Mouse (Mus musculus): Measurements from ENCODE around the gene Ccer2. TPM values are rescaled to one million over a fixed set of nuclear protein-coding genes. Genes with fewer than 3 reads are reported as not detected.

Ccer2 gene
- polyA plus RNA-seq, 1 experiment, result not detected

DNA sequence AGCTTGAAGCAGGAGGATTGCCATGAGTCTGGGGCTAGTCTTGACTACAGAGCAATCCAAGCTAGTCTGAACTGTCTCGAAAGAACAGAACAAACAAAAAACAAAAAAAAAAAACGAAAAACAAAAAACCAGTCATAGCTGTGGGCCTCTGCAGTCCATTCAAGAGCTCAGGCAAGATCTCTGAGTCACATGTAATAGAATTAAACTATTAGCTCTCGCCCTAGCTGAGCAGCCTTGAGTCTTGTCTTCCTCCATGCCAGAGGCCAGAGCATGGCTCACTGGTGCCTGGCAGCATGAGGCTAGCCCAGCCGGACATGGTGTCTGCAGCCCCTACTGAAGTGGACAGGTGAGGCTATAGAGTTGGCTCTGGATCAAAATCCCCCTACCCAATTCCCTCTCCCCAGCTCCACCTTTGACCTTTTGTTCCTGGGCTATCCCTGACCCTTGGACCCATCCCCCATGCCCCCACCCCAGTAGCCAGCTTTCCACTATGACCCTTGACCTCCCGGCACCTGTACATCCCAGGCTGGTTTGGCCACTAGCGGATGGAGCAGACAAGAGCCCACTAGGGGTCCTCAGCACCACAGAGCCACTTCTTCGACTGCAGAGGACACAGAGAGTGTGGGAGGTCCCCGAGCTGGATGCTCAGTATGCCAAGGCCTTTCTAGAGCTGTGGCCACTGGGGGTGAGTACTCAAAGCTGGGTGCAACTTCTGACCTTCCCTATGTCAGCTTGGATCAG lies 34.3 kb downstream of the Ccer2 start:
- no peak for DNase-seq (ENCODE audit: low read depth)

GRCm38 (mm10) chr7:28791706-28792105 lies 35.7 kb downstream of the Ccer2 start:
- DNase-seq (ENCODE audit: low read depth), result no peak

GRCm38 (mm10) chr7:28792391-28793185 lies 36.6 kb downstream of the Ccer2 start:
- DNase-seq (ENCODE audit: low read depth), result no peak

- no peak for DNase-seq (ENCODE audit: low read depth)
These were observed 37.9 kb downstream of the Ccer2 start for GRCm38 (mm10) chr7:28793834-28794233.

GRCm38 (mm10) chr7:28794496-28794895 lies 38.5 kb downstream of the Ccer2 start:
- DNase-seq (ENCODE audit: low read depth), result no peak

- no peak for DNase-seq (ENCODE audit: low read depth)
These were observed 39.9 kb downstream of the Ccer2 start for GRCm38 (mm10) chr7:28795832-28796231.

GRCm38 (mm10) chr7:28796562-28796975 lies 40.6 kb downstream of the Ccer2 start:
- DNase-seq (ENCODE audit: low read depth), result no peak

DNA sequence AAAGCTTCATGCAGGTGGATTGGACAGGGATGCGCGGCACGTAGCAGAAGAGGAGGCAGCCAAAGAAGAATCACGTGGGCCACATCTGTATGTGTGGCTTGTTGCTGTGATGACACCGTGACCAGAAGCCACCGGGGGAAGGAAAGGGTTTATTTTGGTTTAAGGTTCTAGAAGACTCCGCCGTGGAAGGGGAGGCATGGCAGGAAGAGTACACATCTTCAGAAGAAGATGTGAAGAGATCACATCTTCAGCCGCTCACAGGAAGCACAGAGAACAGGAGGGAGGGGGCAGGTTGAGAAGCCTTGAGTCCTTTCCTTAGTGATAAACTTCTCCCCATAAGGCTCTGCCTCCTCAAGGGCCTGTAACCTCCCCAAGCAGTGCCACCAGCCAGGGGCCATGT lies 44.0 kb downstream of the Ccer2 start:
- DNase-seq (ENCODE audit: low read depth), result no peak

DNA sequence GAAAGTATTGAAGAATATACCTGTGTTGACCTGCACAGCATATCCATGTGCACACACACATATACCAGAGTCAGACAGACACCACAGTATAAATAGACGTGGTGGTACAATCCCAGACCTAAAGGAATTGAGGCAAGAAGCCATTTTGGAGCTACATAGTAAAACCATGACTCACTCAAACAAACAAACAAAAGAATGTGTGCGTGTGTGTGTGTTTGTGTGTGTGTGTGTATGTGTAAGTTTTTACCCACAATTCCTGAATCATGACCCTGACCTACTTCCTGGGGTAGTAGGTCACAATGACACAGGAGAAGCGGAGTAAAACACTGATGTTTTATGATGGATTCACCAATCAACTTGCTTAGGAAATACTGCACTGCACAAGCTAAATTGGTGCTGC lies 45.5 kb downstream of the Ccer2 start:
- DNase-seq (ENCODE audit: low read depth), result no peak

GRCm38 (mm10) chr7:28801901-28802670 lies 46.1 kb downstream of the Ccer2 start:
- DNase-seq (ENCODE audit: low read depth), result peak; percentile 96

- no peak for DNase-seq (ENCODE audit: low read depth)
These were observed 47.0 kb downstream of the Ccer2 start for GRCm38 (mm10) chr7:28802846-28803588.

DNA sequence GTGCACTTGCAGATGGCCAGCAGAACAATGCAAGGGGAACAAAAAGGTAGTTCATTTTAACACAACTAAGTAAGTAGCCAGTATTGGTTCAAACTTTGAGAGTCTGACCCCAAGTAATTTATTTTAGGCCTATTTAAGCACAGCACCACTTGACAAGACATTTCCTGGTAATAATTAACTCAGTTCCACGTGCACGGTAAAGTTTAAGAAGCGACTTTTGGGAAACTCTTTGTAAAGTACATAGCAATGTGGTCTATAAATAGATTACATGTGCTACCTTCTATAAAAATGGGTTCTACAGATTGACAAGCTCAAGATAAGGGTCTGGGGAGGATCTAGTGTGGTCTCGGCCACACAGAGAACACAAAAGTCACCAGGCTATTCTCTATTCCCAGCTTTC lies 47.8 kb downstream of the Ccer2 start:
- DNase-seq (ENCODE audit: low read depth), result no peak

GRCm38 (mm10) chr7:28806869-28807268 lies 50.9 kb downstream of the Ccer2 start:
- DNase-seq (ENCODE audit: low read depth), result no peak

DNA sequence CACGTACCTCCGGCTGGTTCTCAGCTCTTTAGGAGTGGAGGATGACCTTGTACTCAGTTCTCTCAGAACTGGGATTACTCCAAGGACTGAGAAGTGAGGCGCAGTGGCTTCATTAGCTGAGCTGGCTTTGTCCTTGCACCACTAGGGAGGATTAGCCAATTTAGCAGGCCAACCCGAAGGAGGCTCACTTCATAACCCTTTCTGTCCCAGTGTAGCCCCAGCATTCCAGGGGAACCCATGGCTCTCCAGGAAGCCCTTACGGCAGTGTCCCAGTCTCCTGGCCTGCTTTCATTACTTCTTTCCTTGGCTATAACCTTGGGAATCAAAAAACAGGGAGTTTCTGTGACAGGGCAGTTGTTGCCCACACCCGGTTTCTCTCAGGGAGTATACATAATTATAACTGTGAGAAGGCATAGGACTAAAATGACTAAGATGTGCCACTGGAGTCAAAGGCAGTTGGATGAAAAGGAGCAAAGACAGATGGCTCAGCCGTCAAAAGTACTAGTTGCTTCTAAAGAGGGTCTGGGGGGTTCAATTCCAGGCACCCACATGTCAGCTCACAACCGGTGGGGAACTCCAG lies 51.8 kb downstream of the Ccer2 start:
- DNase-seq (ENCODE audit: low read depth), result no peak

GRCm38 (mm10) chr7:28808221-28808941 lies 52.4 kb downstream of the Ccer2 start, which contains the start of gene Hnrnpl:
Gene Hnrnpl (plus strand): TSS chr7:28808541.
- no peak for DNase-seq (ENCODE audit: low read depth)

Other genes with a start within 250 kb of the Ccer2 start
- not detected in 2 replicates for gene Ifnl2, start 245.7 kb upstream of the Ccer2 start, polyA plus RNA-seq (2012; rRNA removed)
- gene Ifnl3, start 233.3 kb upstream of the Ccer2 start, polyA plus RNA-seq (2012; rRNA removed), result not detected in 2 replicates
- 0.86 and 6.9 TPM in 2 replicates for gene Sycn, start 215.3 kb upstream of the Ccer2 start, polyA plus RNA-seq (2012; rRNA removed)
- 0.23 and 0.65 TPM in 2 replicates for gene Nccrp1, start 208.9 kb upstream of the Ccer2 start, polyA plus RNA-seq (2012; rRNA removed)
- gene Samd4b, start 158.0 kb upstream of the Ccer2 start, polyA plus RNA-seq (2012; rRNA removed), result 72.6 and 88.2 TPM in 2 replicates
- gene Pak4, start 158.0 kb upstream of the Ccer2 start, polyA plus RNA-seq (2012; rRNA removed), result 33.8 and 43.6 TPM in 2 replicates
- 0.37 TPM in 1 of 2 replicates, not detected in the other for gene Acp7, start 124.8 kb upstream of the Ccer2 start, polyA plus RNA-seq (2012; rRNA removed)
- gene Fbxo27, start 63.3 kb upstream of the Ccer2 start, polyA plus RNA-seq (2012; rRNA removed), result 2.4 and 3.1 TPM in 2 replicates
- 1.5 and 1.6 TPM in 2 replicates for gene Fbxo17, start 39.4 kb upstream of the Ccer2 start, polyA plus RNA-seq (2012; rRNA removed)
- gene Mrps12, start 14.4 kb upstream of the Ccer2 start, polyA plus RNA-seq (2012; rRNA removed), result 56.6 and 58.3 TPM in 2 replicates
- 12.5 and 16.1 TPM in 2 replicates for gene Sars2, start 14.2 kb upstream of the Ccer2 start, polyA plus RNA-seq (2012; rRNA removed)
- 88.4 and 92.4 TPM in 2 replicates for gene Sirt2, start 10.6 kb downstream of the Ccer2 start, polyA plus RNA-seq (2012; rRNA removed)
- gene Nfkbib, start 11.3 kb downstream of the Ccer2 start, polyA plus RNA-seq (2012; rRNA removed), result 39.2 and 41.0 TPM in 2 replicates
- 2.7 and 3.7 TPM in 2 replicates for gene Rinl, start 32.8 kb downstream of the Ccer2 start, polyA plus RNA-seq (2012; rRNA removed)
- gene Hnrnpl, start 52.4 kb downstream of the Ccer2 start, polyA plus RNA-seq (2012; rRNA removed), result 298 and 302 TPM in 2 replicates
- gene Ech1, start 69.0 kb downstream of the Ccer2 start, polyA plus RNA-seq (2012; rRNA removed), result 508 and 671 TPM in 2 replicates
- 21.7 and 30.4 TPM in 2 replicates for gene Lgals4, start 77.7 kb downstream of the Ccer2 start, polyA plus RNA-seq (2012; rRNA removed)
- gene Lgals7, start 107.7 kb downstream of the Ccer2 start, polyA plus RNA-seq (2012; rRNA removed), result 11.2 and 12.3 TPM in 2 replicates
- gene Capn12, start 125.2 kb downstream of the Ccer2 start, polyA plus RNA-seq (2012; rRNA removed), result 0.28 and 0.42 TPM in 2 replicates
- gene Actn4, start 206.2 kb downstream of the Ccer2 start, polyA plus RNA-seq (2012; rRNA removed), result 311 and 323 TPM in 2 replicates
- gene Eif3k, start 225.7 kb downstream of the Ccer2 start, polyA plus RNA-seq (2012; rRNA removed), result 309 and 336 TPM in 2 replicates
- 6.2 and 6.6 TPM in 2 replicates for gene Map4k1, start 225.9 kb downstream of the Ccer2 start, polyA plus RNA-seq (2012; rRNA removed)